Mouse (Mus musculus): ENCODE measurements around the gene Aff4.

- TF ChIP-seq CTCF (IDR thresholded peaks at IDR 0.05; ENCODE audit: borderline replicate concordance, extremely low read depth, insufficient read depth, insufficient read length) (no peak), POLR2A (IDR thresholded peaks at IDR 0.05; ENCODE audit: borderline replicate concordance, extremely low read depth, insufficient read depth, insufficient read length, poor library complexity, severe bottlenecking) (peak; percentile 58; the same call in 1 of the 2 replicates)
Measured at GRCm38 (mm10) chr11:53324512-53324968, 26.1 kb upstream of the Aff4 start, which contains the start of gene Zcchc10.
